Mouse (Mus musculus) stomach, postnatal 0 days (tissue): ENCODE results near the gene Cyb5b.

Experiments used
- CTCF ChIP-seq: IDR thresholded peaks from 2 replicates; pipeline ENCODE4 v1.5.1; 2016; ENCODE audit warnings: antibody characterized with exemption, low read depth, mild to moderate bottlenecking, moderate library complexity
- EP300 ChIP-seq: optimal IDR thresholded peaks from 2 replicates; pipeline ENCODE3; 2016; ENCODE audit warnings: antibody characterized with exemption

GRCm38 (mm10) chr8:107192631-107193030 is 42.2 kb downstream of the Cyb5b start:
- TF ChIP-seq CTCF (no peak), EP300 (no peak)
